Mouse (Mus musculus): ENCODE data around the gene Tat. TPM values are rescaled to one million over a fixed set of nuclear protein-coding genes. Genes with fewer than 3 reads are reported as not detected.
A peak's percentile ranks its signal among the peaks of the same experiment; 100 is the strongest.

The Tat gene
- polyA plus RNA-seq, 1 experiment from 2014 or later: 0.09 TPM

DNA sequence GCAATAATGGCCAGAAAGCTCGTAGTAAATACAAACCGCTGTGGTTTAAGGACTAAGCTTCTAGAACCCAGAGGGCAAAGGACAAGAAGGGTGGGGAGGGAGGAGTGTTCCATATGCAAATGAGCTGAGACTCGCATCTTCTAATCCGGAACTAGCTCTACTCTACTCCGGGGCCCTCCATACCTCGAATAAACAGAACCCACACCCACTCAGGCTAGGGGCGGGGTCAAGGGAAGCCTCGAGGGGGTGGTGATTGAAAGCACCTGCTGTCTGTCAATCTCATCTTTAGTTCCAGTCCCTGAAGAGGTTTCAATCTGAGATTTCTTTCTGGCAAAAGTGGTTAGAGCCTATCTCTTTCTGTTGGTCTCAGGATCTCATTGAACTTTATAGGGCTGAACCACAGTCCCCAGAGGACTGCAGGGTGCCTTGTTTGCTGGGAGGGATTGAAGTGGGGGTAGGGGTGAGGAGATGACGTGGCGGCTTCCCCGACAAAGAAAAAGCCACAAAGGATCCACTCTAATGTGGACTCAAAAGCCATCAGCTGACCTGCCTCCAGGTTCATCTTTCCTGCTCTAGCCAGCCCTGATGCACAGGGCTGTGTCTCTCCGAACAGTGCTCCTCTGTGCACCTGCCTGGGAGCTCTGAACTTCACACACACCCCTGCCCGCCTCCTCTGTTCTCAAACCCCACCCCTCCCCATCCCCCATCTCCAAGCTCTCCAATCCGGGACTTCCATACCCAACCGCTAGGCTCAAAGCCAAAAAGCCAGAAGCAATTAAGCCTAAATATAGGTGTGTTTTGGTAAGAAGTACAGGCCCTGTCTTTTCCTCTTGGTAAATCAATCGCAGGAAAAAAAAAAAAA lies 32.8 kb upstream of the Tat start:
- Histone ChIP-seq H3K4me2 (ENCODE audit: low read depth, low read length) (peak overlapping the region; percentile 56), H3K9me3 (replicated peaks; ENCODE audit: control insufficient read depth, low read length) (no peaks in the 10 kb centered on the region), H3K9ac (ENCODE audit: low read length) (peak overlapping the region; percentile 35; the same call in 1 of the 2 replicates), H3K36me3 (ENCODE audit: control insufficient read depth, insufficient read depth) (no peaks in the 10 kb centered on the region), H3K27ac (ENCODE audit: low read length) (no peak overlapping the region), H3K4me1 (ENCODE audit: control insufficient read depth, insufficient read depth, low read length) (peaks cover 15% of the 10 kb centered on the region), H3K4me3 (ENCODE audit: low read length) (peak overlapping the region; percentile 24), H3K27me3 (ENCODE audit: control insufficient read depth, insufficient read depth, low read length) (peaks cover 21% of the 10 kb centered on the region)
- peak; percentile 58; the same call in 1 of the 2 replicates for ATAC-seq (replicated peaks; ENCODE audit: extremely low read depth, insufficient read depth, low FRiP score)
- whole genome bisulfite sequencing: 10% methylated on average over 16 of the region's 16 CpGs

DNA sequence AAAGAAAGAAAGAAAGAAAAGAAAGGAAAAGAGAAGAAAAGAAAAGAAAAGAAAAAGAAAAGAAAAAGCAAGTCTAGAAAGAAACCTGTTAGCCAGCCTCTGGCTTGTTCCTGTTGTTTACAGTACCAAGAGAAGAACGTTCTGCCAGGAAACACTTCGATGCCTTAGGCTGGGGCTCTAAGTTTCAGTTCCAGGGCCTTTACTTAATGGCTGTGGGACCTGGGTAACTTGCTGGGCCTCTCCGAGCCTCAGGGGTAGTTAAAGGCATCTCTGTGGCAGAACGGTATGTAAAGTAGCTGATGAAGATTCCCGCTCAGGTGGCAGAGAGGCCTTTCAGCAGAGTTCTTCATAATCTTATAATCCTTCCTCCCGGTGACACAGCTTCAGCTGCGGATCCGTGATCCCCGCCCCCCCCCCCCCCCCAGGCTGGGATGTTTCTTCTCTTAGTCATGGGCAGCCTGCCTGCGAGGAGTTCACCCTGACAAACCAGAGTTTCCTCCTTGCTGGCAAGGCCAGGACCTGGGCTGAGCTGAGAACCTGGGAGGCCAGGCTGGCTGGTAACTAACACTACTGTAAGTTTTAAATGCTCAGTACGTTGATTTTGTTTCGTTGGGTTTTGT lies 32.1 kb upstream of the Tat start:
- H3K4me2 ChIP-seq (ENCODE audit: low read depth, low read length): peak overlapping the region; percentile 29; the same call in 1 of the 2 replicates
- H3K36me3 ChIP-seq (ENCODE audit: control insufficient read depth, insufficient read depth): no peaks in the 10 kb centered on the region
- peak overlapping the region; percentile 51; the same call in 1 of the 2 replicates for H3K27ac ChIP-seq (ENCODE audit: low read length)
- H3K4me1 ChIP-seq (ENCODE audit: control insufficient read depth, insufficient read depth, low read length): peaks cover 15% of the 10 kb centered on the region
- H3K4me3 ChIP-seq (ENCODE audit: low read length): no peak overlapping the region
- no peaks in the 10 kb centered on the region for H3K9me3 ChIP-seq (replicated peaks; ENCODE audit: control insufficient read depth, low read length)
- H3K9ac ChIP-seq (ENCODE audit: low read length): no peak overlapping the region
- peaks cover 27% of the 10 kb centered on the region for H3K27me3 ChIP-seq (ENCODE audit: control insufficient read depth, insufficient read depth, low read length)
- WGBS: 24% methylated on average over 12 of the region's 12 CpGs
- ATAC-seq (replicated peaks; ENCODE audit: extremely low read depth, insufficient read depth, low FRiP score): no peak

DNA sequence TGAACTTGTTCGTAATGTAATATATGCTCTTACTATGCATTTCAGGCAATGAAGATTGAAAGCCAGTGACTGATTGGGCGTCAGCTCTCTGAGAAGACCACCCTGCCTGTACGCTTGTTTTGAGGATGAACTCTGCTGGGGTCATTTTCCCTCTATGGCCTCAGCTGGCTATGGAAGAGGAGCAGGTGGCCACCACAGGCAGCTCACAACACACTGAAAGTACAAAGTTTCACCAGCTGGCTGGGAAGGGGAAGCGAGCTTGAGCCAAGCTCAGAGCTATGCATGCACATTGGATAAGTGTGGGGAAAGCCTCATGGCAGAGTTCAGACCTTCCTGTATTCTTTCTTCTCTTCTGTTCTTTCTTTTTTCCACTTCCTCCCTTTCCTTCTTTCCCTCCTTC lies 31.1 kb upstream of the Tat start:
- ATAC-seq (replicated peaks; ENCODE audit: extremely low read depth, insufficient read depth, low FRiP score): no peak
- WGBS: 93% methylated on average over 4 of the region's 4 CpGs
- Histone ChIP-seq H3K9me3 (replicated peaks; ENCODE audit: control insufficient read depth, low read length) (no peaks in the 10 kb centered on the region), H3K9ac (ENCODE audit: low read length) (no peak overlapping the region), H3K4me3 (ENCODE audit: low read length) (no peak overlapping the region), H3K27me3 (ENCODE audit: control insufficient read depth, insufficient read depth, low read length) (peaks cover 31% of the 10 kb centered on the region), H3K27ac (ENCODE audit: low read length) (no peak overlapping the region), H3K4me1 (ENCODE audit: control insufficient read depth, insufficient read depth, low read length) (peaks cover 15% of the 10 kb centered on the region), H3K4me2 (ENCODE audit: low read depth, low read length) (no peak overlapping the region), H3K36me3 (ENCODE audit: control insufficient read depth, insufficient read depth) (no peaks in the 10 kb centered on the region)

DNA sequence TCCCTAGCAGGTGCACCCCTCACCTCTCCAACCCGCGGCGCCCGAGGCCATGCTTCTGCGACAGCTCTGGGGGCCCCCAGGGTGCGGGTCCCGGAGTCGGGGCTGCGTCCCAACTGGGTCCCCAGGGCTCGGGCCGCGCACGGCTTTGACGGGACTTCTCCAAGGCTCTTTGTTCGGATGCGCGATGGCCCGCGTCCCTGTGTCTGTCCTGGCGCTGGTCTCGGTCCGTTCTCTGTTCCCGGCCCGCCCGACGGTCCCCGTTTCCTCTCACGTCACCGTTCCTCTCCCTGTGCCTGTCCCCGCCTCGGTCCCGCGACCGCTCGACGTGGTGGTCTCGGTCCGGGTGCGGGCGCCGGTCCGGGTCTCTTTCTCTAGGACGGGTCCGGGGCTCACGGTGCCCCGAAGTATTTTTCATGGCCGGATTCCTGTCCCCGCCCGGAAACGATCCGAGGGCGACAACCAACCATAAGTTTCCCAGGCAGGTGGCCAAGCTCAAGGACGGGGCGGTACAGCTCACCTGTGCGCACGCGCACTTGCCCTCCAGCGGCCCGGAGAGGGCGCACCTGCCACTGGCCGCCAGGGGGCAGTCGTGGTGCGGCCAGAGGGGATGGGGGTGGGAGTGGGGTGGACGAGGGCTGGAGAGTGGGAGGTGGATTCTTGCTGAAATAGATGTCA lies 28.4 kb upstream of the Tat start, which contains the start of gene Marveld3:
Marveld3 (minus strand) TSS at position 511 of the 675 bp plus-strand sequence.
- H3K9me3 ChIP-seq (replicated peaks; ENCODE audit: control insufficient read depth, low read length): no peaks in the 10 kb centered on the region
- H3K27me3 ChIP-seq (ENCODE audit: control insufficient read depth, insufficient read depth, low read length): peaks cover 31% of the 10 kb centered on the region
- H3K9ac ChIP-seq (ENCODE audit: low read length): peak within 1 kb of the TSS; percentile 54
- H3K4me1 ChIP-seq (ENCODE audit: control insufficient read depth, insufficient read depth, low read length): peaks cover 15% of the 10 kb centered on the region
- H3K36me3 ChIP-seq (ENCODE audit: control insufficient read depth, insufficient read depth): no peaks in the 10 kb centered on the region
- H3K4me2 ChIP-seq (ENCODE audit: low read depth, low read length): peak within 1 kb of the TSS; percentile 97
- ATAC-seq (replicated peaks; ENCODE audit: extremely low read depth, insufficient read depth, low FRiP score): peak; percentile 10; the same call in 1 of the 2 replicates
- 3% methylated on average over 64 of the region's 64 CpGs for WGBS
- H3K4me3 ChIP-seq (ENCODE audit: low read length): peak within 1 kb of the TSS; percentile 62
- H3K27ac ChIP-seq (ENCODE audit: low read length): no peak within 1 kb of the TSS

- Histone ChIP-seq H3K27ac (ENCODE audit: low read length) (no peak overlapping the region), H3K4me2 (ENCODE audit: low read depth, low read length) (no peak overlapping the region), H3K4me3 (ENCODE audit: low read length) (no peak overlapping the region), H3K27me3 (ENCODE audit: control insufficient read depth, insufficient read depth, low read length) (peaks cover 31% of the 10 kb centered on the region), H3K9ac (ENCODE audit: low read length) (no peak overlapping the region), H3K9me3 (replicated peaks; ENCODE audit: control insufficient read depth, low read length) (no peaks in the 10 kb centered on the region), H3K36me3 (ENCODE audit: control insufficient read depth, insufficient read depth) (no peaks in the 10 kb centered on the region), H3K4me1 (ENCODE audit: control insufficient read depth, insufficient read depth, low read length) (peaks cover 7% of the 10 kb centered on the region; the same call in 1 of the 2 replicates)
- WGBS: 65% methylated on average over 9 of the region's 9 CpGs
- no peak for ATAC-seq (replicated peaks; ENCODE audit: extremely low read depth, insufficient read depth, low FRiP score)
Measured at GRCm38 (mm10) chr8:109962896-109963295, 27.3 kb upstream of the Tat start.

DNA sequence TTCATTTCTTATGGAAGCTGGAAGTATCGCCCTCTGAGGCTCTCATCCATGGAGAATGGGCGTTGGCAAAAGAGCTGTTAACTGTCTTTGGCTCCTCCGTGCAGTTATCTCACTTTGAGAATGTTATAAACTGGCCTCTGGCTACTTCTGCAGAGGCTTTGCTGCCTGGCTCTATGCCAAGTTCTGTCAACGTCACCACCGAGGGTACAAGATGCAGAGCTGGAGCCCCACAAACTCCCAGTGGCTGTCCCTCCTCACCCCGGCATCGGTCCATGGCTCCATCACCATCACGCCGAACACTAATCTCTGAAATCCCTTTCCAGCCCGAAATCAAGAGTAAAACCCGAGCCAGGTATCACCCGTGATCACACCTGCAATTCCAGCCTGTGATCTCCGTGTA lies 26.8 kb upstream of the Tat start:
- no peak for ATAC-seq (replicated peaks; ENCODE audit: extremely low read depth, insufficient read depth, low FRiP score)
- no peak overlapping the region for H3K4me3 ChIP-seq (ENCODE audit: low read length)
- H3K27ac ChIP-seq (ENCODE audit: low read length): no peak overlapping the region
- 48% methylated on average over 13 of the region's 13 CpGs for WGBS
- H3K9ac ChIP-seq (ENCODE audit: low read length): no peak overlapping the region
- no peaks in the 10 kb centered on the region for H3K36me3 ChIP-seq (ENCODE audit: control insufficient read depth, insufficient read depth)
- no peaks in the 10 kb centered on the region for H3K9me3 ChIP-seq (replicated peaks; ENCODE audit: control insufficient read depth, low read length)
- no peak overlapping the region for H3K4me2 ChIP-seq (ENCODE audit: low read depth, low read length)
- H3K27me3 ChIP-seq (ENCODE audit: control insufficient read depth, insufficient read depth, low read length): peaks cover 35% of the 10 kb centered on the region
- H3K4me1 ChIP-seq (ENCODE audit: control insufficient read depth, insufficient read depth, low read length): peaks cover 5% of the 10 kb centered on the region; the same call in 1 of the 2 replicates

GRCm38 (mm10) chr8:109964106-109964505 lies 26.1 kb upstream of the Tat start:
- ATAC-seq (replicated peaks; ENCODE audit: extremely low read depth, insufficient read depth, low FRiP score): no peak
- H3K27me3 ChIP-seq (ENCODE audit: control insufficient read depth, insufficient read depth, low read length): peaks cover 40% of the 10 kb centered on the region
- 75% methylated on average over 4 of the region's 4 CpGs for WGBS

GRCm38 (mm10) chr8:109968837-109969236 lies 21.4 kb upstream of the Tat start:
- ATAC-seq (replicated peaks; ENCODE audit: extremely low read depth, insufficient read depth, low FRiP score): no peak
- H3K27ac ChIP-seq (ENCODE audit: low read length): no peak overlapping the region
- 51% methylated on average over 10 of the region's 10 CpGs for WGBS
- no peak overlapping the region for H3K9ac ChIP-seq (ENCODE audit: low read length)
- no peaks in the 10 kb centered on the region for H3K9me3 ChIP-seq (replicated peaks; ENCODE audit: control insufficient read depth, low read length)
- no peak overlapping the region for H3K4me3 ChIP-seq (ENCODE audit: low read length)
- H3K4me2 ChIP-seq (ENCODE audit: low read depth, low read length): peak overlapping the region; percentile 12; the same call in 1 of the 2 replicates
- peaks cover 18% of the 10 kb centered on the region for H3K27me3 ChIP-seq (ENCODE audit: control insufficient read depth, insufficient read depth, low read length)
- no peaks in the 10 kb centered on the region for H3K36me3 ChIP-seq (ENCODE audit: control insufficient read depth, insufficient read depth)
- no peaks in the 10 kb centered on the region for H3K4me1 ChIP-seq (ENCODE audit: control insufficient read depth, insufficient read depth, low read length)

More at GRCm38 (mm10) chr8:109964106-109964505, 26.1 kb upstream of the Tat start:
- Histone ChIP-seq H3K27ac (ENCODE audit: low read length) (no peak overlapping the region), H3K9me3 (replicated peaks; ENCODE audit: control insufficient read depth, low read length) (no peaks in the 10 kb centered on the region), H3K4me3 (ENCODE audit: low read length) (no peak overlapping the region), H3K9ac (ENCODE audit: low read length) (no peak overlapping the region), H3K4me1 (ENCODE audit: control insufficient read depth, insufficient read depth, low read length) (peaks cover 5% of the 10 kb centered on the region; the same call in 1 of the 2 replicates), H3K36me3 (ENCODE audit: control insufficient read depth, insufficient read depth) (no peaks in the 10 kb centered on the region), H3K4me2 (ENCODE audit: low read depth, low read length) (no peak overlapping the region)
